Comparison of ENCODE assay signal across 11 mouse cellular contexts in the genomic region with DNA sequence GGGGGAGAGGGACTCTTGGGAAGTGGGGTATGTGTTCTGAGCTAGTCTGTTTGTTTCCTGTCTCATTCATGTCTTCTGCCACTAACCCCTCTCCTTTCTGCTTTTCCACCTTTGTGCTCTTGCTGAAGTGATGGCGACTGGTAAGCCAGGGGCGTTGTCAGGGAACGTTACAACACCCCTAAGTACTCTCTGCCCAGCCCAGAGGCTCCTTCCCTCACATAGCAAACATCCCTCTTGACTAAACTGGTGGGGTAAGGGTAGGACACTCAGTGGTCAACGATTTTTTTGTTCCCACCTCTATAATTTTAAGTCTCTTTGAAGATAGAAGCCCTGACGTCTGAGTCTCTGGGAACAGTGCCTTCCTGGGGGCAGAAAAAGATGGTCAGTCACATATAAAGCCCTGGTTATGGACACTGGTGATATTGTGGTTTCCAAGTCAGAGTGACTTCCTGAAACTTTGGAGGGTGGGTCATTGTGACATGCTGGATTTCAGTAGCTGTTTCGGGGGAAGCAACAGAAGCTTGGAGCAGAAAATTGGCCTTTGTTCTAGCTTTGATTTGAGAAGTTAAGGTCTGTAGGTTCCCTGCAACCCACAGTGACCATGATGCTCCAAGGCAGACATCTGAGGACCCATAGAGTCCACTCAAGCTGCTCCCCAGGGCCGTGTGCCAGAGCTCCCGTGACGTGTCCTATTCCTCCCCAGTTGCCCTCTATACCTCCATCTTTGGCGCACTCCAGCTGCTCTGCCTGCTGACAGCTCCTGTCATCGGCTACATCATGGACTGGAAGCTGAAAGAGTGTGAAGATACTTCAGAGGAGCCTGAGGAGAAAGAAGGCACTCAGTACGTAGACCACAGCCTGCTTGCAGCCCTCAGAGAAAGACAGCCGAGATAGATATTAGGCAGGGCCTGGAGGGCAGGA. TPM values are rescaled to one million over a fixed set of nuclear protein-coding genes. Genes with fewer than 3 reads are reported as not detected.
DNase-seq lines count a peak whose midpoint lies in the region; ATAC-seq and TF ChIP-seq lines count a peak whose summit lies in the region.
"Had no signal": no experiment of that assay in that cellular context is flagged by ENCODE, and none has a peak within 500 bp of the region (broad histone marks: within the 10 kb centered on the region; RNA-seq: fewer than 3 reads in every experiment).

No protein-coding gene starts in this region.

- H3K27me3 ChIP-seq in intestine, postnatal 0 days (replicated peaks; ENCODE audit: control insufficient read depth, insufficient read depth, low read length), result no peaks in the 10 kb centered on the region
- H3K27me3 ChIP-seq: Patski had no signal

- no peak for ATAC-seq in cerebellum, adult (ENCODE audit: insufficient number of reproducible peaks, low FRiP score, low TSS enrichment)
- ATAC-seq in intestine, postnatal 0 days, result no peak
- no peak for ATAC-seq in erythroid progenitor cell, adult 5-6 weeks (replicated peaks; ENCODE audit: low FRiP score, poor library complexity, severe bottlenecking)
- ATAC-seq: Patski had no signal

- H3K27ac ChIP-seq in intestine, postnatal 0 days (ENCODE audit: low read depth, low read length), result peak overlapping the region; percentile 29; the same call in 1 of the 2 replicates
- H3K27ac ChIP-seq: kidney, postnatal 0 days had no signal

- H3K4me2 ChIP-seq in intestine, postnatal 0 days (replicated peaks; ENCODE audit: low read depth), result no peak overlapping the region

- H3K9me3 ChIP-seq in intestine, postnatal 0 days (ENCODE audit: control insufficient read depth), result no peaks in the 10 kb centered on the region
- H3K9me3 ChIP-seq: midbrain, embryonic 10.5 days had no signal

- peaks cover 30% of the 10 kb centered on the region for H3K4me1 ChIP-seq in lung, adult 2 months (ENCODE audit: control insufficient read depth, insufficient read depth, low read length)
- peaks cover 12% of the 10 kb centered on the region; the same call in 1 of the 2 replicates for H3K4me1 ChIP-seq in intestine, postnatal 0 days (replicated peaks; ENCODE audit: control insufficient read depth, insufficient read depth, low read length)

- peaks cover 11% of the 10 kb centered on the region; the same call in 1 of the 2 replicates for H3K36me3 ChIP-seq in intestine, postnatal 0 days (ENCODE audit: control insufficient read depth, insufficient read depth)

- peak; percentile 57 for DNase-seq in cerebellum, adult 11 months
- DNase-seq in lung, adult 2 months, result peak; percentile 27
- DNase-seq in lung, postnatal 10 days, result no peak
- no peak for DNase-seq in adrenal gland, adult 8-10 months
- DNase-seq in retina, embryonic 14.5 days (ENCODE audit: low spot score), result no peak

- H3K9ac ChIP-seq in intestine, postnatal 0 days (ENCODE audit: low read depth, low read length), result no peak overlapping the region

- 0 out of 2 replicates have a peak, but pooled peaks have one; percentile 2 for TF ChIP-seq POLR2A in lung, adult 2 months (IDR thresholded peaks at IDR 0.05; ENCODE audit: borderline replicate concordance, extremely low read depth, low read depth, low read length)

- no peak for TF ChIP-seq CTCF in lung, adult 2 months (IDR thresholded peaks at IDR 0.05; ENCODE audit: insufficient read depth, low read length)
- TF ChIP-seq CTCF in intestine, postnatal 0 days (IDR thresholded peaks at IDR 0.05; ENCODE audit: low read depth), result no peak

- 58% methylated on average over 13 of the region's 13 CpGs for WGBS in lung, adult 2 months
- WGBS in intestine, postnatal 0 days, result 75% methylated on average over 13 of the region's 13 CpGs

- no peak overlapping the region for H3K4me3 ChIP-seq in lung, adult 2 months (replicated peaks; ENCODE audit: extremely low read depth, low read depth, low read length)
- no peak overlapping the region for H3K4me3 ChIP-seq in intestine, postnatal 0 days (ENCODE audit: low read depth, low read length)
- H3K4me3 ChIP-seq: midbrain, embryonic 10.5 days had no signal

RNA-seq across cellular contexts. Expression of gene Pitpna, which starts 21.4 kb away (rescaled TPM):
- polyA plus RNA-seq in lung, adult 2 months (2012; rRNA removed), result 56.1 and 70.4 TPM in 2 replicates
- polyA plus RNA-seq in intestine, postnatal 0 days (2015; fragmentation: Nextera tagmentation; extraction: Ambion mirVana), result 160 and 161 TPM in 2 replicates
- total RNA-seq in erythroid progenitor cell, adult 5-6 weeks (2015; ENCODE audit: low replicate concordance), result 39.8 and 49.4 TPM in 2 replicates
- total RNA-seq in erythroid progenitor cell, adult 5-6 weeks (2017; ENCODE audit: low replicate concordance), result 18.0 and 33.4 TPM in 2 replicates
- total RNA-seq in adrenal gland, adult 8-10 months (2022), result 100 to 1,000 TPM; 172 to 186 (median 176) TPM

RNA-seq across cellular contexts. Expression of gene Slc43a2, which starts 35.0 kb away (rescaled TPM):
- 68.2 and 78.7 TPM in 2 replicates for polyA plus RNA-seq in lung, adult 2 months (2012; rRNA removed)
- 46.4 and 59.5 TPM in 2 replicates for polyA plus RNA-seq in intestine, postnatal 0 days (2015; fragmentation: Nextera tagmentation; extraction: Ambion mirVana)
- total RNA-seq in erythroid progenitor cell, adult 5-6 weeks (2015; ENCODE audit: low replicate concordance), result 4.3 and 6.3 TPM in 2 replicates
- total RNA-seq in erythroid progenitor cell, adult 5-6 weeks (2017; ENCODE audit: low replicate concordance), result 4.5 and 8.2 TPM in 2 replicates
- total RNA-seq in adrenal gland, adult 8-10 months (2022), result 10 to 100 TPM; 22.5 to 29.8 (median 23.2) TPM

RNA-seq across cellular contexts. Expression of gene Scarf1, which starts 53.2 kb away (rescaled TPM):
- 50.1 and 58.6 TPM in 2 replicates for polyA plus RNA-seq in lung, adult 2 months (2012; rRNA removed)
- polyA plus RNA-seq in intestine, postnatal 0 days (2015; fragmentation: Nextera tagmentation; extraction: Ambion mirVana), result 2.8 and 3.2 TPM in 2 replicates
- not detected in 2 replicates for total RNA-seq in erythroid progenitor cell, adult 5-6 weeks (2015; ENCODE audit: low replicate concordance)
- 0.15 TPM in 1 of 2 replicates, not detected in the other for total RNA-seq in erythroid progenitor cell, adult 5-6 weeks (2017; ENCODE audit: low replicate concordance)
- total RNA-seq in adrenal gland, adult 8-10 months (2022), result 1 to 10 TPM; 6.0 to 9.4 (median 7.2) TPM

RNA-seq across cellular contexts. Expression of gene Rilp, which starts 56.6 kb away (rescaled TPM):
- 14.5 and 15.3 TPM in 2 replicates for polyA plus RNA-seq in lung, adult 2 months (2012; rRNA removed)
- polyA plus RNA-seq in intestine, postnatal 0 days (2015; fragmentation: Nextera tagmentation; extraction: Ambion mirVana), result 6.8 and 6.9 TPM in 2 replicates
- not detected in 2 replicates for total RNA-seq in erythroid progenitor cell, adult 5-6 weeks (2015; ENCODE audit: low replicate concordance)
- 0.26 and 1.3 TPM in 2 replicates for total RNA-seq in erythroid progenitor cell, adult 5-6 weeks (2017; ENCODE audit: low replicate concordance)
- 1 to 10 TPM; 3.6 to 8.9 (median 8.0) TPM for total RNA-seq in adrenal gland, adult 8-10 months (2022)

Comparison
In these comparisons a context has a peak if more than half of its experiments do, and no peak if none do; other contexts are left out.
1. DNase-seq: peak in cerebellum, adult 11 months (single experiment) and lung, adult 2 months (single experiment); none in lung, postnatal 10 days (single experiment), adrenal gland, adult 8-10 months (single experiment) and retina, embryonic 14.5 days (single experiment).
2. RNA of gene Scarf1, which starts 53.2 kb away (total RNA-seq): 6.0 to 9.4 TPM in adrenal gland, adult 8-10 months; 0.15 TPM in erythroid progenitor cell, adult 5-6 weeks; every median in the first group is over 4 times any median in the second.